Mouse (Mus musculus): ENCODE data around the gene Stat4. TPM values are rescaled to one million over a fixed set of nuclear protein-coding genes. Genes with fewer than 3 reads are reported as not detected.

Gene Stat4
- total RNA-seq, 2 experiments from 2014 or later = 0.08 TPM; not detected in 1

DNA sequence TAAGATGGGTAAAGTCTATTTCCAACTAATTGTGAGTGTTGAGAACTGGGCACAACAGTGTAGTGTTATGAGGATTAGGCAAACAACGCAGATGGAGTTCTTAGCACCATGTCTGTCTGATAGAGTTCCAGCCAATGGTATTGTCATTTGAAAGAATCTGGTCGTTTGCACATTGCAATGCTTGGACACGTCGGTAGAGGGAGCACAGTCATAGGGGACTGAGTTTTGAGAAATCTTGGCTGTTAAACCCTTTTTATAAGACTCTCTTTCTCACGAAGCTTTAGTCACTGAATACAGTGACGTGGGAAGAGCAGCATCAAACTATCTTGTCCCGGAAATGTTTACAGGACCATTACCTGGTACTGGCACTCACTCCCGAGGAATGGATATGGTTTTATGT is 17.1 kb downstream of the Stat4 start:
- DNase-seq = peak; percentile 57
- intact Hi-C loops (cut with DNase I) = loop anchor here (1.0 kb wide), 1 partner anchor 95 kb away; no protein-coding TSS in a partner anchor
- H3K27ac ChIP-seq = no peak overlapping the region
- H3K4me3 ChIP-seq = no peak overlapping the region
- peak; percentile 88 for TF ChIP-seq CTCF (IDR thresholded peaks at IDR 0.05)

DNA sequence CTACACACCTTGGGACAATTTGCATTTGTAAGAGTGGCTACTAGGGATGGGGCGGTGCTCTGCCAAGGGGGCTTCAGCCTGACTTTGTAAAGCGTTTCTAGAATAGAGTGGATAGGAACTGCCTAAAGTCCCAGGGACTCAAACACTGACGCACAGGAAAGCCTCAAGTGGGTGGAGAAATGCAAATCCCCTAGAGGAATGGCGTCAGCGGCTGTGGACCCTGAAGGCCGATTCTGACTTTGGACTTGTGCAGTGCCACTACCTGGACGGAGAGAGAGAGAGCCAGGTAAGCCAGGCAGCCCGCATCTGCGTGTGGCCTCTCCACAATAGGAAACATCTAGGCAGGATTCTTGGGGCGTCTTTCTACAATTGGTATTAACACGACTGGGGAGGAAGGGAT is 21.5 kb downstream of the Stat4 start:
- intact Hi-C loops (cut with DNase I) = no loop called here
- H3K4me3 ChIP-seq = peak overlapping the region; percentile 50
- no peak for DNase-seq
- H3K27ac ChIP-seq = no peak overlapping the region
- TF ChIP-seq CTCF (IDR thresholded peaks at IDR 0.05) = no peak

DNA sequence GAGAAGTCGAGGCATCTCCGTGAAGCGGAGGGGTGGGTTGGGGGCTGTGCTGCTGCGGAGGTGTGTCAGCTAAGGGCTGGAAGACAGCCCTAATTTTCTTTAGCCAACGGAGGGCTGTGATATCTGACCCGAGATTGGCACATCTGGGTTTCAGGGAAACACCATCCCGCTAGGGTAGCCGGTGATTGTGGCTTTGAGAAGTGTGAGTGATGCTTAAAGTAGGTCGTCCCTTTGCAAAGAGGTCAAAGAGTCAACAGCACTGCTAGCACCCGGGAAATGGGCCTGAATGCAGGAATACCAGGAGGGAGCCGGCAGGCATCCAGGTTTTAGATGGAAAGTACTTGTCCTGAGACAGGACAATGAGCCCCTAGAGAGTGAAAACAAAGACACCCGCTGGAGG is 22.0 kb downstream of the Stat4 start:
- Histone ChIP-seq H3K27ac (no peak overlapping the region), H3K4me3 (peak overlapping the region; percentile 50)
- intact Hi-C loops (cut with DNase I) = no loop called here
- no peak for DNase-seq
- no peak for TF ChIP-seq CTCF (IDR thresholded peaks at IDR 0.05)

DNA sequence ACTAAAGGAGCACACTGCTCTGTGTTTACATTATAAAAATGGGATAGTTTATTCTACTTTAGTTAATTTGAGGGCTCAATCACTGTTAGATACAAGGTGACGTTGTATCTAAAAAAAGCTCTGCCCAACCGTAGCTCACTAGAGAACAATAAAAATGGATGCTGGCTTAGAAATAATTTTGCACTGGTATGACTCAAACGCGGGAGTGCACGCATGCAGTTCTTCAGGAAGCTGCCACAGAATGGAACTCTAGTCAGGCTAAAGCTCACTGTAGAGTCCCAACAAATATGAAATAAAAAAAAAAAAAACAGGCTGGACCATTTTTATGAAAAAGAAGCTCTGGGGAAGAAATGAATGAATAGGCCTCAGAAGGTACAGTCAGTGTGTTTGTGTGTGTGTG is 23.8 kb downstream of the Stat4 start:
- no peak overlapping the region for H3K4me3 ChIP-seq
- intact Hi-C loops (cut with DNase I) = no loop called here
- no peak for TF ChIP-seq CTCF (IDR thresholded peaks at IDR 0.05)
- H3K27ac ChIP-seq = no peak overlapping the region
- no peak for DNase-seq

DNA sequence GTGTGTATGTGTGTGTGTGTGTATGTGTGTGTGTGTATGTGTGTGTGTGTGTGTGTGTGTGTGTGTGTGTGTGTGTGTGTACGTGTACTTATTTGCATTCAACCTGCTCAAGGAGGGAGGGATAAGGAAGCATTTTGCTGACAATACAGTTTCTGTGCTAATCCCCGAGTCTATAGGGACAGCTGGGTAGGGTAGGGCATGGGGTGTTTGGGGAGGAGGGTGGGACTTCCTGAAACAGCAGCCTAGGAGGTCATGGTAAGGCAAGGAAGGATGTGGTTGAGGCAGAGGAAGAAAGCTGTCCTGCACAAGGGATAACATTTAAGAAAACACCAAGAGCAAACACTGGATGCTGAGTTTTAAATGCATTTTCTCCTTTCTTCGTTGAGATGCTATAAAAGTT is 24.3 kb downstream of the Stat4 start:
- H3K27ac ChIP-seq = no peak overlapping the region
- intact Hi-C loops (cut with DNase I) = no loop called here
- TF ChIP-seq CTCF (IDR thresholded peaks at IDR 0.05) = no peak
- DNase-seq = no peak
- no peak overlapping the region for H3K4me3 ChIP-seq

DNA sequence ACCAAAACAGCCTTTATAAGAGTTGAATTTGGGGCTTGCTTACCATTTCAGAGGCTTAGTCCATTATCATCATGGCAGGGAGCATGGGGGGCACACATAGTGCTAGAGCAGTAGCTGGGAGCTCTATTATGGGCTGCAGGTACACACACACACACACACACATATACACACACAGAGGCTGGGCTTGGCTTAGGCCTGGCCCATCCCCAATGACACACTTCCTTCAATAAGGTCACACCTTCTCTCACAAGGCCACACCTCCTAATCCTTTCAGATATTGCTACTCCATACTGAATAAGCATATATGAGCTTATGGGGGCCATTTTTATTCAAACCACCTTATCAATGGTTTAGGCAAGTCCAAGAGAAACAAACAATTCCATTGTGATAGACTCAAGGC is 25.3 kb downstream of the Stat4 start:
- no peak for DNase-seq
- no peak for TF ChIP-seq CTCF (IDR thresholded peaks at IDR 0.05)
- H3K4me3 ChIP-seq = no peak overlapping the region
- intact Hi-C loops (cut with DNase I) = no loop called here
- H3K27ac ChIP-seq = no peak overlapping the region

DNA sequence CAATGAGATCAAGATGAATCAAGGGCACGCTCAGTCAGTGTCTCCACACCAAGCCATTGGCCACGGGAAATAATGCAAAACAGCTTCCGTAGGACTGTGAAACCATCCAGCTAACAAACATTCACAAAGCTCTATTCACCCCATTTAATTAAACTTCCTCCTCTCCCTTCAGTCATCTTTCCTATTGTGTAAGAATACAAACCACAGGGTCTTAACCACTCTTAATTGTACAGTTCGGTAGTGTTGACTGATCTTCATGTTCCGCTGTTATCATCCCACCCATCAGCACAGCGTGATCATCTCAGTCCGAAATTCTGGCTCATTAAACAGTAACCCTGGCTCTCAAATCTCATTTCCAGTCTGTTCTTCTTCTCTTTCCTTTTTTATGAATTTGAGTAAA is 25.8 kb downstream of the Stat4 start:
- intact Hi-C loops (cut with DNase I) = no loop called here
- Histone ChIP-seq H3K4me3 (no peak overlapping the region), H3K27ac (no peak overlapping the region)
- no peak for DNase-seq
- TF ChIP-seq CTCF (IDR thresholded peaks at IDR 0.05) = no peak

DNA sequence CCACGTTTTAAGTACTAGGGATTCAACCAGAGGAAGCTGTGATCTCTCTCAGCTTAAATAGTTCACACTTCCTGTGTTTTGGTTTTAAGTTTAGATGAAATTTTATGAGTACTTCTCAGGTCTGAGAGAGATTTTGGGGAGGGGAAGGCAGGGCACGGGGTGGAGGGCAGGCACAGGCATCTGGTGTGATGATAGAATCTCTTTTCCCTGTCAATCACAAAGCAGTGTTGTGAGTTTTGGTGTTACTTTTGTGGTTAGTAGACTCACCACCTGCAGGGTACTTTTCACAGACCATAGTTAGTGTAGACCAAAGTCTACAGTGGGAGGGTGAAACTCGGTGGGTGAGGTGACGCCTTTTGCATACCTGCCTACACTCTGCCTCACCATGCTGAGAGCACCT is 32.7 kb downstream of the Stat4 start:
- intact Hi-C loops (cut with DNase I) = no loop called here
- no peak for TF ChIP-seq CTCF (IDR thresholded peaks at IDR 0.05)
- DNase-seq = no peak
- no peak overlapping the region for H3K4me3 ChIP-seq
- no peak overlapping the region for H3K27ac ChIP-seq

DNA sequence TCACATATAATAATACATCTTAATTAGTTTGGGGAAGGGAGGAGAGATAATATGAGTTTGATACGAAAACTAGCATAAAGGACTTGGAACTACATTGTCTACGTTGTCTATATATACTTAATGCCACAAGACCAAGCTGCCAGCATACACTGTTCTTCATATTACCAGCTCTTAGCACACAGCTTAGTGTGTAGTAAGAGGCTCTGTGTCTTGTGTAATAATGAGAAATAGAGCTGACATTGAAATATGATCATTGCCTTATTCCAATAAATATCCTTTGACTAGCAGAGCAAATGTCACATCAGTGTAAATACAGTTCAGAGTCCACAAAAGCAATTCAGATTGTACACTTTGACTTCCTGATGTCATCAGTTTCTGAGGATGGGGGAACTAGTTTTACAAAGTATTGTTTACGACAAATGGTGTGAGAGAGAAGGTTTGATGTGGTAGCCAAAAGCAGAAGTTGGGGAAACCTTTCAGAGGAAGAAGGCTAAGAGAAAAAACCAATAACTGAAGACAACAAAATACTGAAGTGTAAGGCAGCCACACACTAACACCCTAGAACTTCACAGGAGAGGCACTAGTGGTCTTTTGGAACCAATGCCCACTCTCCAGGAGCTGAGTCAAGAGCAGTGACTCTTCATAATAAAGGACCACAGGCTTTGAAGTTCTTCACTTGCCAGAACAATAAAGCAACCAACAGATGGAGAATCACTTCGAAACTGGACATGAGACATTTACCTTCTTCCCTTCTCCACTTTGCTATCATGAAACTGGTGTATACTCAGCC is 35.2 kb downstream of the Stat4 start:
- no peak overlapping the region for H3K4me3 ChIP-seq
- no peak for DNase-seq
- no peak for TF ChIP-seq CTCF (IDR thresholded peaks at IDR 0.05)
- intact Hi-C loops (cut with DNase I) = no loop called here
- no peak overlapping the region for H3K27ac ChIP-seq

DNA sequence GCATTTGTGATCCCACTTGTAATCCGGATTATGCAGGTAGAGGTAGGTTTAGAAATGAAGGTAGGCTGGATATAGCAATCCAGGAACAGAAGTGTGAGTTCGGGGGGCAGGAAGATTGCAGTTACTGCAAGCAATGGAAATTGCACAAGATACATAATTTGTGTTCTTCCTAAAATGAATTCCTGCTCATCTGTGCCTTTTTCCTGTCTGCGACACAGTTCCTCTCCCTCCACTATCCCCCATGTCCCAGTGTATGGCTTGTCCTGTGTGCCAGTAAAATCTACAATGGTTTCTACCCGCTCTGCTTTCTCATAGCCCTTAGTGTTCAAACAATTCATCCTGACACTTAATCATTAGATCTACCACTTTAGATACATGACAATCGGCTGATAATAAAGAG is 41.7 kb downstream of the Stat4 start:
- intact Hi-C loops (cut with DNase I) = no loop called here
- Histone ChIP-seq H3K4me3 (no peak overlapping the region), H3K27ac (no peak overlapping the region)
- DNase-seq = no peak
- no peak for TF ChIP-seq CTCF (IDR thresholded peaks at IDR 0.05)

DNA sequence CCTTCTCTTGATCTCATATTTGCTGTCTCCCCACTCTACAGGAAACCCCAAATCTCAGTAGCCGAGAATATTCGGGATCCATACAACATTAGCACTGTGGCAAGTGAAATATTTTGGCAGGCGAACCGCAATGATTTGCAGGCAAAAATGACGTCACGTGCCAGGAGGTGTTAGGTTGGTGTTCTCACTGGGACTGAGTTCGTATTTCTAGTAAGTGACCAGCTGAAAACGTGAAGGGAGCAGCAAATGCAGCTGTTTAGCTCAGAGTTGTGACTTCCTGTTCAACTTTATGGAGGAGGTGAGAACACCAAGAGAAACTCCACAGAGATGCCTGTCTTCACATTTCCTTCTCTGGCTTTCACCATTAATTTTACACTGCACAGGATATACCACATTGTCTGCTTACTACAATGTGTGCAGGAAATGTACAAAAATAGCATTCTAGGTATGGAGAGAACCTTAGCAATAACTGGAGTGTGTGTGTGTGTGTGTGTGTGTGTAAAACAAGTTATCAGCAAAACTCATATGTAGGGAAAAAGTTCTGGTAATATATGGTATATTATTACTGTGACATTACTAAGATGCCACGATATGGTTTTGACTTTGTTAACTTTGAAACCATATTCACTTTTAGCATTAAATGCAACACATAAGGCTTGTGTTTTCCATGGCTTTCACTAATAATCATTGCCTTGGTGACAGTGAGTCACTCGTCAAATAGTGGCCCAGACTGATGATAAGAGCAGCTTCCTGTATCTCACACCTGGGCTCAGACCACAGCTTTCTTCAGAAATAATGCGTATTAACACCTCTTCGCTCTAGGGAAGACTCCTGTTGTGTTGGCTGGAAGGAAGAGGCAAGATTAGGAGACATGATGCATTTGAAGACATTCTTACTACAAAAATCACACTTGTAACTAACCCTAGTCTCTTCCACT is 48.1 kb downstream of the Stat4 start:
- Histone ChIP-seq H3K27ac (no peak overlapping the region), H3K4me3 (no peak overlapping the region)
- no peak for TF ChIP-seq CTCF (IDR thresholded peaks at IDR 0.05)
- intact Hi-C loops (cut with DNase I) = no loop called here
- no peak for DNase-seq

DNA sequence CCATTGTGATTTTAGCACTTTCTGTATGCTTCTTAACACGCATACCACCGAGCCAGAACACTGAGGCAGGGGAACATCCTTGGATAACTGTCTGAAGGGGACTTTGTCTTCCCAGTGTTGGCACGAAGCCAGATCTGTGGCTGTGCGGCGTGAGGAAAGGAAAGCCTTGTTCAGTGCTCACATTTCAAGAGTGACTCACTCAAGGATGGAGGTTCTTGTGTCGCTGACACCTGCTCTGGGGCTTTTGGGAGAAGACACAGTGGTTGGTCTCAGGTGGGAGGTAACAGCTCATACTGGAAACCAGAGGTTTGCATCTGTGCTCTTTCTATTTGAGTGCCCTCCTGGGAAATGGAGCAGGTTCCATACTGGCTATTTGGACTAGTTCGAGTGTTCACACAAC is 52.2 kb downstream of the Stat4 start:
- no peak overlapping the region for H3K4me3 ChIP-seq
- intact Hi-C loops (cut with DNase I) = no loop called here
- no peak overlapping the region for H3K27ac ChIP-seq
- TF ChIP-seq CTCF (IDR thresholded peaks at IDR 0.05) = no peak
- DNase-seq = no peak

DNA sequence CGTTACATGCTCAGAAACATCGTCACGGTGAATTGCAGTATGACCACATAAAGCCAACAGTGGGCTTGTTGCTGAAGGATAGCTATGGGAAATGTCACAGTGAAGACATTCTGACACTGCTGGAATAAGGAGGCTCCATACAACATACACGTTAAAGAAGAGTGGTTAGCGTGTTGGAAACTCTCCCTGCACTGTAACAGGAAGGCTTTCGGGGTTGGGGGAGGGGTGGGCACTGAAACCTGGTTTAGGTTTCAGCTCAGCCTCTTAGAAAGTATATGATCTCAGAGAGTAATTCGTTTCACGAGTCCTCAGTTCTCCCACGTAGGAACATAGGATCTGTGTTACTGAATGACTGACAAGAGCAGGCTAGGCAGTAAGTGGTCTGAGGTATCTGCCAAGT is 52.7 kb downstream of the Stat4 start:
- no peak for DNase-seq
- Histone ChIP-seq H3K27ac (no peak overlapping the region), H3K4me3 (no peak overlapping the region)
- TF ChIP-seq CTCF (IDR thresholded peaks at IDR 0.05) = no peak
- intact Hi-C loops (cut with DNase I) = no loop called here
